Mouse (Mus musculus) left cerebral cortex, adult 9 months (tissue): ENCODE measurements around the gene Tle6.

Experiments used
- DNase-seq, 2 experiments: peaks; one replicate each; pipeline ENCODE4 v3.0.0; 2022; ENCODE audit warnings: low spot score in 2 of 2

Gene Tle6

DNA sequence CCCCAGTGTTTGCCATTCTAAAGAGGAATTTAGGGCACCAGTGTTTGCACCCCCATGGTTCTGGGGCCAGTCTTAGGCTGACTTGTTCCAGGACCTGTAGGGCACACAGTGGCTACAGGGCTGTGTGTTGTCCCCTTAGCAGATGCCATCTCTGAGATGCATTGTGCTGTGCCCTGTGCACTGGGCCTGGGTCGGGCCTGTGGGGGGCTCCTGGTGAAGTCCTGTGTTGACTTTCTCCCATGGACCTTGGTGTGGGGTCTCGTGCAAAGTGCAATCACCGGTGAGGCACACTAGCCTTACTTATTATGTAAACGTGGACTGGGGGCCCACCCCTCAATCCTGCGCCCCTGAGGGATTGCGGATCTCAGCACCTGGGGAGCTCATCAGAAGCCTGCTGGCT, 38.5 kb downstream of the Tle6 start:
- no peak for DNase-seq

- DNase-seq: no peak
Observed at GRCm38 (mm10) chr10:81560719-81561459, 40.0 kb downstream of the Tle6 start.

DNA sequence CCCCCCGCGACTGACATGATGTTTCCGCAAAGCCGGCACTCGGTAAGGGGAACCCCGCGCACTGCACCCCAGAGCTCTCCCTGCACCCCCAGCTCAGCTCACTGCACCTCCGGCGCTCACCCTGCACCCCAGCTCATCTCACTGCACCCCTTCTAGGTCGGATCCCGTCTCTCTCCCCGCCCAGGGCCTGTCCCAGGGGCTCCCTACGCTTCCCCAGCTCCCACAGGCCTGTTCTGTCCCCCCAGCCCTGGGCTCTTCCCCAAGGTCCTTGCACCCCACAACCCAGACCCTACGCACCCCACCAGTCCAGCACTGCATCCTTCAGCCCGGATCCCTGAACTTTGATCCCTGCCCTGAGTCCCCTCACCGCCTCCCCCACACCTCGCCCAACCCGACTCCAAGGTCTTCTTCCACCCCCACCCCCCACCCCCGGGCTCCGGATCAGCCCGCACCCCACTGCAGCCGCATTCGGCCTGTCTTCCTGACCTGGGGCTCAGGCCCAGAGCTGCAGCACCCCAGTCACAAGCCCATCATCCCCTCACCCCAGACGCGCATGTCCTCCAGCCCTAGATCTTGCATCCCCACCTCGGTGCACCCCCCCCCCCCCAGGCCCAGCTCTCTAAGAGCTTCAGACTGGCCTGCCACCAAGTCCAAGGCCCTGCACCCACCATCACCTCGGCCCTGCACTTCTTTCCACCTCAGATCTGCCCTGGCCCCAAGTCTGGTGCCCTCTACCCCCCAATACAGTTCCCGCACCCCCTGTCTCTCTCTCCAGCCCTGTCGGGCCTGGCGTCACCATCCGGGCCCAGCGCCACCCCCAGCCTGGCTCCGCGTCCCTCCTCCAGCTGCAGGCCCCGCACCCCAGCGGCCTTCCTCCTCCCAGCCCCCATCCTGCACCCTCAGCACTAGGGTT, 41.0 kb downstream of the Tle6 start:
- peak in 1 of 2 experiments; percentile 74 for DNase-seq

DNA sequence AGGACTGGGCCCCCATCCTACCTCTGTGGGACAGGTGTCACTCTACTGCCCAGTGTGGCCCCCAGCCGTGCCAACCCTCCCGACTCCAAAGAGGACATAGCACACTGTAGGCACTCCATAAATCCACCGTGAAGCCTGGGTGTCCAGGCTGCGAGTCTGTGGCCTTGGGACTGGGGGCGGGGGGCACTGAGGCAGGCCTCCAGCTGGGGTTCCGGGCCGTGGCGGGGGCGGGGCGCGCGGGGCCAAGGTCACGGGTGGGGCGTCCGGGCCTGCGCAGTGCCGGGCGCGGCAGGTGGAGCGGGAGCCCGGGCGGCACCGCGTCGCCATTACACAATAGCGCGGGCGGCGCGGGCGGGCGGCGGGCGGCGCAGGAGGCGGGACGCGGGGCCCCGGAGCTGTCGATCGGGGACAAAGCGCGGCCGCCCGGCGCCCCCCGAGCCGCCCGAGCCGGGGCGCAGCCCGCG, 41.7 kb downstream of the Tle6 start, which contains the start of gene Aes:
Aes (plus strand) TSS at position 326 of the 464 bp plus-strand sequence.
- DNase-seq: peak in 1 of 2 experiments; percentile 63

DNA sequence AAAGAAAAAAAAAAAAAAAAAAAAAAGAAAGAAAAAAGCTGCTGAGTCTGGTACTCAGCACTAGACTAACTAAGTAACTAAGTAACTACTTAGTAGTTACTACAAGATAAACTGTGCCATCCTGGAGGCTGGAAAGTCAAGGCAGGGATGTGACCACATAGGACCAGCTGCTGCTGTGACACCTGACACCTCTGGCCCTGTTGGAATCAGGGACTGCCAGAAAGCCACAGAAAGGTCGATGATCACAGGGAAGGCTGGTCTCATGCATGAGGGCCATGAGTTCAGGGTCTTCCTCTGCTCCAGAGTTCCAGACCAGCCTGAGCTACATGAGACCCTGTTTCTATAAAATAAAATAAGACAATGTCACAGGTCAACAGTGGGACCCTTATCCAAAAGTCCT, 43.4 kb downstream of the Tle6 start:
- DNase-seq: no peak

DNA sequence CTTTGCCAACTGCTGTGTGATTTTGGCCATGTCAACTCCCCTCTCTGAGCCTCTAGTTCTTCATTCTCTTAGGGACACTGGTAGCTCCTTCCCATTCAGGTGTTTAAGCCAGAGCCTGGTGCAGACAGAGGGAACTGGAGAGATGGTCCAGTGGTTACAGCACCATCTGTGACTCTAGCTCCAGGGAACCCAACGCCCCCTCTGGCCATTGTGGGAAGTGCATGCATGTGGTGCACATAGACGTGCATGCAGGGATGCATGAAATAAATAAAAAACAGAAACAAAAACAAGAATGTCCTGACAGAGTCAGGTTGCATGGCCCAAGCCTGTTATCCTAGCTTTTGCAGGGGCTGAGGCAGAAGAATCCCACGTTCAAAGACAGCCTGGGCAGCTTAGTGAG, 44.6 kb downstream of the Tle6 start:
- no peak for DNase-seq

DNA sequence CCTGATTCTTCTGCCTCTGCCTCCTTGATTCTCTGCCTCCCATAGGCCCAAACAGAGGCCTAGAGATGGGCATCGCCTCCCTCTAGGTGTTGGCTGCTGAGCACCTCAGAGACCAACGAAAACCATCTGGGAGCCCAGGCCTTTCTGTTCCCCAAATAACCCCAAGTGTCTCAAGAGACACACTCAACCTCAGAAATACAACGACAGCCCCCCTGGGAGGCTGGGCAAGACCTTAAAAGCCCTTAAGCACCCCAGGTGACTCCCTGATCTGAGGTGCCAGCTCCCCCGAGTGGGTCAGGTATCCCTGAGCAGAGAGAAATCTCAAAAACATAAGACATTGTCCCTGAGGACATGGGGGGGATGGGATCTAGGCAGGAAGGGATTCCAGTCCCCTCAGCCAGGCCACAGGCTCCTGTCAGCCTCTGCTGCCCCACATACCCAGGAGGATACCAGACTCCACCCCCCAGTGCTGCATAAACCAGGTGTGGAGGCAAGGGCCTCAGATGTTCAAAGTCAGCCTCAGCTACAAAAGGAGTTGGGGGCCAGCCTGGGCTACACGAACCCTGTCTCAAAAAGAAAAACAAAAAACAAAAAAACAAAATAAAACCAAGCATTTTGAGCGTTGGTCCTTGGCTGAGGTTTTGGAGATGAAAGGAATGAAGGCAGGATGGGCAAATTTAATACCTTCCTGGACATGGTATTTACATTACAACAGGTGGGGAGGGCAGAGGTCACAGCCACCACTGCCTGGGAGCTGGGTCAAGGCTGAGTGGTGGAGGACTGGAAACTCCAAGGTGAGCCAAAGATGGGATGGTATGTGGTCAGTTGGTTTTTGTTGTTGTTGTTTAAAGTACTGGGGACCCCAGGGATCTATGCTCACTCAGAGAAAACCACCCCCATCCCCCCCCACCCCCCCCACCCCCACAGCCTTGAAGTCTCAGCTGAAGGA, 46.8 kb downstream of the Tle6 start:
- no peak for DNase-seq

- DNase-seq: no peak
Observed at GRCm38 (mm10) chr10:81553232-81553631, 47.6 kb downstream of the Tle6 start.

DNA sequence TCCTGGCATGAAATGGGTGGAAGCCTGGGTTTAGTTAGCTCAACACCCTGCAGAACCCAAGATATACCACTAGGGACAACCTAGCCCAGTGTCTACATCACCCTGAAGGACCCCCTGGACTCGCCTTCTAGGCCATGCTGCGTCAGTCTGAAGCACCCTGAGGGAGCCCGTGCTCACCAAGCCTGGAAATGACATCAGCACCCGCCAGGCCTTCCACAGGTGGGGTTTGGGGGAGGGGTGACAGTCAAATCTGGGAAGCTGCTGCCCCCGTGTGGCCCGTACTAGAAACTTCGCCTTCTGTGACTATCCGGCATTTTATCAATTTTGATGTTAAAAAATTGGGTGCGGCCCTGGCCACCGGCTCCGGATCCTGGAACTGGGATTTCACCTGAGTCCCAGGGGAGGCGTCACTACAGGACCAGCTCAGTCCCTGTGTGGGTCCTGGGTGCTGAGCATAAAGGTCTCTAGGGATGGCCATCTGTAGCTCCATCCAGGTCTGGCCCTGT, 49.2 kb downstream of the Tle6 start:
- DNase-seq: peak in 1 of 2 experiments; percentile 84

GRCm38 (mm10) chr10:81550257-81550656, 50.6 kb downstream of the Tle6 start:
- no peak for DNase-seq

- DNase-seq: no peak
Observed at GRCm38 (mm10) chr10:81548944-81549343, 51.9 kb downstream of the Tle6 start.

DNA sequence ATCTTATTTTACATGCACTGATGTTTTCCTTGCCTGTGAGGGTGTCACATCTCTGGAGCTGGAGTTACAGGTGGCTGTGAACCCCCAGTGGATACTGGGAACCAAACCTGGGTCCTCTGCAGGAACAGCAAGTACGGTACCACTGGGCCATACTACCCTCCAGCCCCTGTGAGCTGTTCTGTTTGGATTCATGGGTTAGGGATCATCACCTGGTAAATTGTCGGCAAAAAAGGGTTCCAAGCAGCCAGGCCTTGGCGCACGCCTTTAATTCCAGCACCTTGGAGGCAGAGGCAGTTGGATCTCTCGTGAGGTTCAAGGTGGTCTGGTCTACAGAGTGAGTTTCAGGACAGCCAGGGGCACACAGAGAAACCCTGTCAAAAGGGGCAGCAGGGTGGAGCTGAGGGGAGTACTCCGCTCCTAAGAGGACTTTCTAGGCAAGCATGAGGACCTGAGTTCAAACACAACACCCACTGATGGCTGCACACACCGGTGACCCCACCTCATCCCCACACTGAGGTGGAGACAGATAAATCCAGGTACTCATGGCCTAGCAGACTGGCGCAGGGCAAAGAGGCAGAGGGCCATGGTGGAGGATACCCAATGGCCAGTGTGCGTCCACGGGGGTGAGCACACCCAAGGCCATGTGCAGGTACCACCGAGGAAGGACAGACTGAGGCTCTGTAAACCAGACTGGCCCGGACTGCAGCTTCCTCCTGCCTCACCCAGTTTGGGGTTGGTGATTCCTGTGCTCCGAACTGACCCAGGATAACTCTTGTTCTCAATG, 53.9 kb downstream of the Tle6 start:
- DNase-seq: no peak

GRCm38 (mm10) chr10:81546332-81546731, 54.5 kb downstream of the Tle6 start:
- no peak for DNase-seq

- DNase-seq: peak; percentile 97 to 99
Observed at GRCm38 (mm10) chr10:81545161-81545747, 55.6 kb downstream of the Tle6 start, which contains the start of gene Gna11. Gene Gna11 (minus strand): TSS chr10:81545190.

DNA sequence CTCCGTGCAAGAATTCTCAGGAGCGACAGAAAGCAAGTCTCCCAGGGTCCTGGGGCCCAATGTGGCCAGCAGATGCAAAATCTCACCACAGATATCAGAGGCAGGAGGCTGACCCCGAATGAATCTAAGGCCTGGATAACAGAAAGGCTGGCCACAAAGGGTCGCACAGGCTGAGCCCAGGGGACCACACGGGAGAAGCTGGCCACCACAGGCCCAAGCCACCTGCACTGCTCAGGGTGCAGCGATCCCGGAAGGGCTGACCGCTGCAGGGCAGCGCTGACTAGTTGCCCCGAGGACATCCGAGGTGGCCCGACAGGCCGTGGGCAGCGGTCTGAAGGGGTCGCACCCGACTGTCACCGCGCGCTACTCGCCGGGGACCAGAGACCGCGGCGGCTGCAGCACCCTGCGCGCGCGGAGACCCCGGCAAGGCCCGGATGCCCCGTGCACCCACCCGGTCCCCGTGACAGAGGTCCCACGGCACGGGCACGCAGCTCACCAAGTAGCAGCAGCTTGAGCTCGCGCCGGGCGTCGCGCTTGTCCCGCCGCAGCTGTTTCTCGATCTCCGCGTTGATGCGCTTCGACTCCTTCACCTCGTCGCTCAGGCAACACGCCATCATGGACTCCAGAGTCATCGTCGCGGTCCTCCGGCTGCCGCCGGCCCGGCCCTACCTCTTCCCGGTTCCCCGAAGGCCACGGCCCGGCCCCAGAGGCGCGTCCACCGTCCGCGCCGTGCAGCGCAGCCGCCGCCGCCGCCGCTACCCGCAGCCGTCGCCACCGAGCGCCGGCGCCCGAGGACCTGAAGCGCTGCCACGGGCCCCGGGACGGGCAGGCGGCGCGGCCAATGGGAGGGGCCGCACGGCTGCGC, 56.3 kb downstream of the Tle6 start:
- no peak for DNase-seq

GRCm38 (mm10) chr10:81543633-81544032, 57.2 kb downstream of the Tle6 start:
- DNase-seq: no peak

DNA sequence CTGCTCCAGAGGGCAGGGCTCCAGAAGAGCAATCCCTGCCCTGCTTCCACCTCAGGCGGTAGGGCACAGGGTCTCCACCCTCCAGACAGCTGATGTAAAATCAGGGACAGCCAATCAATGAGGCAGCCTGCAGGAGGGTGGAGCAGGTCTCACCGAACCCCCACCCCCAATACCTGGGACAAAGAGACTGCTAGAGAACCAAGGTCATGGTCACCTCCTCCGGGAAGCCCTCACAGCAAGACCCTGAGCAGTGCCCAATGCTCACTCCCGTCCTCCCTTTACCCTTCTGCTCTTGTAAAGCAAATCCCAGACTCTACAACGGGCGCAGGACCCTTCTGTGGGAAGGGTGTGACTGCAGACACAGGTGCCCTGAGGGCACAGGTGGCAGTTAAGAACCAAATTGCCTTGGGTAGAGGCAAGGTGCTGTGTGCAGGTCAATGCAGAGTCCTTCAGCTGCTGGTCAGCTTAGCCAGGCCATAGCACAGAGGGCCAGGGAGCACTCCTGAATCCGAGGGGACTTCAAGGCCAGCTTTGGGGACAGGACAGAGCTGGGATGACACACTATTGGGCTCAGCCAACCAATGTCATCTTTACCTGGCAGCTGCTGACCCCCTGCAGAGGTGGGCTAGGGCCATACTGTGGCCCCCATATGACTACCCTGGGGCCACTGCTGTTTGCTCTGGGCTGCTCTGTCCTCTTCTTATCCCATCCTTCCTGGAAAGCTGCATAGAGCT, 58.0 kb downstream of the Tle6 start:
- no peak for DNase-seq

GRCm38 (mm10) chr10:81541803-81542202, 59.1 kb downstream of the Tle6 start:
- DNase-seq: no peak
